Mouse (Mus musculus): ENCODE measurements around the gene Pkn1. TPM values are rescaled to one million over a fixed set of nuclear protein-coding genes. Genes with fewer than 3 reads are reported as not detected.

The Pkn1 gene
- 19.5 and 22.7 TPM in 2 replicates for polyA plus RNA-seq (2014; fragmentation: Nextera tagmentation; extraction: Ambion mirVana)

GRCm38 (mm10) chr8:83698661-83699453, at the start of gene Pkn1:
TSS of gene Pkn1 (minus strand) at chr8:83699179.
- H3K4me3 ChIP-seq (ENCODE audit: control insufficient read depth in 1 of 2, insufficient read depth in 1 of 2, low read depth in 1 of 2, low read length in 2 of 2), result peak within 1 kb of the TSS; percentile 88 to 93
- H3K4me1 ChIP-seq (ENCODE audit: control insufficient read depth in 2 of 2, insufficient read depth in 2 of 2, low read length in 2 of 2), result peaks cover 16 to 42% of the 10 kb centered on the region in 2 experiments
- no peaks in the 10 kb centered on the region for H3K27me3 ChIP-seq (ENCODE audit: control insufficient read depth, insufficient read depth, low read length)
- peak; percentile 86 for ATAC-seq (ENCODE audit: insufficient number of reproducible peaks, insufficient read depth, low FRiP score, low read depth)
- H3K27ac ChIP-seq (replicated peaks in 1 of 2; ENCODE audit: control insufficient read depth in 1 of 2, insufficient read depth in 1 of 2, low read depth in 2 of 2, low read length in 2 of 2), result peak within 1 kb of the TSS; percentile 76 to 77
- no peaks in the 10 kb centered on the region for H3K9me3 ChIP-seq (ENCODE audit: control insufficient read depth, low read length)
- under 1% methylated on average over 67 of the region's 85 CpGs for WGBS
- peak within 1 kb of the TSS; percentile 97 for H3K9ac ChIP-seq (ENCODE audit: low read length)
- H3K4me2 ChIP-seq (ENCODE audit: low read length), result peak within 1 kb of the TSS; percentile 89
- 0 out of 2 replicates have a peak, but pooled peaks cover 3% of the 10 kb centered on the region for H3K36me3 ChIP-seq (ENCODE audit: control insufficient read depth, insufficient read depth, low read length)

GRCm38 (mm10) chr8:83748708-83749107, 49.7 kb upstream of the Pkn1 start:
- Histone ChIP-seq H3K9ac (ENCODE audit: low read length) (peak overlapping the region; percentile 74; the same call in 1 of the 2 replicates), H3K27me3 (ENCODE audit: control insufficient read depth, insufficient read depth, low read length) (no peaks in the 10 kb centered on the region), H3K4me3 (ENCODE audit: control insufficient read depth in 1 of 2, insufficient read depth in 1 of 2, low read depth in 1 of 2, low read length in 2 of 2) (no peak overlapping the region), H3K4me2 (ENCODE audit: low read length) (peak overlapping the region; percentile 83), H3K36me3 (ENCODE audit: control insufficient read depth, insufficient read depth, low read length) (no peaks in the 10 kb centered on the region), H3K27ac (replicated peaks in 1 of 2; ENCODE audit: control insufficient read depth in 1 of 2, insufficient read depth in 1 of 2, low read depth in 2 of 2, low read length in 2 of 2) (peak overlapping the region; percentile 89 to 92), H3K4me1 (ENCODE audit: control insufficient read depth in 2 of 2, insufficient read depth in 2 of 2, low read length in 2 of 2) (peaks cover 16 to 20% of the 10 kb centered on the region in 2 experiments), H3K9me3 (ENCODE audit: control insufficient read depth, low read length) (no peaks in the 10 kb centered on the region)
- WGBS, result 33% methylated on average over 3 of the region's 3 CpGs
- peak; percentile 51; the same call in 1 of the 2 replicates for ATAC-seq (ENCODE audit: insufficient number of reproducible peaks, insufficient read depth, low FRiP score, low read depth)

- peaks cover 16 to 20% of the 10 kb centered on the region in 2 experiments for H3K4me1 ChIP-seq (ENCODE audit: control insufficient read depth in 2 of 2, insufficient read depth in 2 of 2, low read length in 2 of 2)
- peak overlapping the region; percentile 41 to 48 for H3K4me3 ChIP-seq (ENCODE audit: control insufficient read depth in 1 of 2, insufficient read depth in 1 of 2, low read depth in 1 of 2, low read length in 2 of 2)
- H3K9ac ChIP-seq (ENCODE audit: low read length), result peak overlapping the region; percentile 74
- no peaks in the 10 kb centered on the region for H3K9me3 ChIP-seq (ENCODE audit: control insufficient read depth, low read length)
- ATAC-seq (ENCODE audit: insufficient number of reproducible peaks, insufficient read depth, low FRiP score, low read depth), result peak; percentile 84
- H3K4me2 ChIP-seq (ENCODE audit: low read length), result peak overlapping the region; percentile 83
- peak overlapping the region; percentile 89 to 92 for H3K27ac ChIP-seq (replicated peaks in 1 of 2; ENCODE audit: control insufficient read depth in 1 of 2, insufficient read depth in 1 of 2, low read depth in 2 of 2, low read length in 2 of 2)
- H3K36me3 ChIP-seq (ENCODE audit: control insufficient read depth, insufficient read depth, low read length), result no peaks in the 10 kb centered on the region
- under 1% methylated on average over 28 of the region's 28 CpGs for WGBS
- no peaks in the 10 kb centered on the region for H3K27me3 ChIP-seq (ENCODE audit: control insufficient read depth, insufficient read depth, low read length)
These were observed 48.8 kb upstream of the Pkn1 start for GRCm38 (mm10) chr8:83747661-83748346.

GRCm38 (mm10) chr8:83744070-83744469, 45.1 kb upstream of the Pkn1 start:
- Histone ChIP-seq H3K4me1 (ENCODE audit: control insufficient read depth in 2 of 2, insufficient read depth in 2 of 2, low read length in 2 of 2) (peaks cover 23 to 35% of the 10 kb centered on the region in 2 experiments), H3K9ac (ENCODE audit: low read length) (no peak overlapping the region), H3K4me3 (ENCODE audit: control insufficient read depth in 1 of 2, insufficient read depth in 1 of 2, low read depth in 1 of 2, low read length in 2 of 2) (no peak overlapping the region), H3K9me3 (ENCODE audit: control insufficient read depth, low read length) (no peaks in the 10 kb centered on the region), H3K27me3 (ENCODE audit: control insufficient read depth, insufficient read depth, low read length) (no peaks in the 10 kb centered on the region), H3K27ac (replicated peaks in 1 of 2; ENCODE audit: control insufficient read depth in 1 of 2, insufficient read depth in 1 of 2, low read depth in 2 of 2, low read length in 2 of 2) (no peak overlapping the region), H3K4me2 (ENCODE audit: low read length) (no peak overlapping the region), H3K36me3 (ENCODE audit: control insufficient read depth, insufficient read depth, low read length) (no peaks in the 10 kb centered on the region)
- WGBS, result 85% methylated on average over 4 of the region's 4 CpGs
- ATAC-seq (ENCODE audit: insufficient number of reproducible peaks, insufficient read depth, low FRiP score, low read depth), result no peak

- Histone ChIP-seq H3K36me3 (ENCODE audit: control insufficient read depth, insufficient read depth, low read length) (no peaks in the 10 kb centered on the region), H3K4me1 (ENCODE audit: control insufficient read depth in 2 of 2, insufficient read depth in 2 of 2, low read length in 2 of 2) (peaks cover 17 to 31% of the 10 kb centered on the region in 2 experiments), H3K4me2 (ENCODE audit: low read length) (no peak overlapping the region), H3K27ac (replicated peaks in 1 of 2; ENCODE audit: control insufficient read depth in 1 of 2, insufficient read depth in 1 of 2, low read depth in 2 of 2, low read length in 2 of 2) (no peak overlapping the region), H3K9me3 (ENCODE audit: control insufficient read depth, low read length) (no peaks in the 10 kb centered on the region), H3K9ac (ENCODE audit: low read length) (no peak overlapping the region), H3K27me3 (ENCODE audit: control insufficient read depth, insufficient read depth, low read length) (no peaks in the 10 kb centered on the region), H3K4me3 (ENCODE audit: control insufficient read depth in 1 of 2, insufficient read depth in 1 of 2, low read depth in 1 of 2, low read length in 2 of 2) (no peak overlapping the region)
- WGBS, result 84% methylated on average over 6 of the region's 6 CpGs
- ATAC-seq (ENCODE audit: insufficient number of reproducible peaks, insufficient read depth, low FRiP score, low read depth), result no peak
These were observed 44.0 kb upstream of the Pkn1 start for GRCm38 (mm10) chr8:83742968-83743367.

- Histone ChIP-seq H3K9me3 (ENCODE audit: control insufficient read depth, low read length) (peaks cover 3% of the 10 kb centered on the region; the same call in 1 of the 2 replicates), H3K4me3 (ENCODE audit: control insufficient read depth in 1 of 2, insufficient read depth in 1 of 2, low read depth in 1 of 2, low read length in 2 of 2) (peak overlapping the region; percentile 66 to 69), H3K9ac (ENCODE audit: low read length) (peak overlapping the region; percentile 93), H3K4me1 (ENCODE audit: control insufficient read depth in 2 of 2, insufficient read depth in 2 of 2, low read length in 2 of 2) (peaks cover 16 to 32% of the 10 kb centered on the region in 2 experiments), H3K27ac (replicated peaks in 1 of 2; ENCODE audit: control insufficient read depth in 1 of 2, insufficient read depth in 1 of 2, low read depth in 2 of 2, low read length in 2 of 2) (peak overlapping the region; percentile 10 to 82; a peak in 2 of 4 replicates), H3K4me2 (ENCODE audit: low read length) (peak overlapping the region; percentile 95), H3K36me3 (ENCODE audit: control insufficient read depth, insufficient read depth, low read length) (no peaks in the 10 kb centered on the region), H3K27me3 (ENCODE audit: control insufficient read depth, insufficient read depth, low read length) (no peaks in the 10 kb centered on the region)
- WGBS, result 80% methylated on average over 19 of the region's 19 CpGs
- no peak for ATAC-seq (ENCODE audit: insufficient number of reproducible peaks, insufficient read depth, low FRiP score, low read depth)
These were observed 43.1 kb upstream of the Pkn1 start for GRCm38 (mm10) chr8:83741849-83742655.
